Mouse (Mus musculus) liver, embryonic 14.5 days (tissue): Measurements from ENCODE around the gene Farsa. TPM values are rescaled to one million over a fixed set of nuclear protein-coding genes. Genes with fewer than 3 reads are reported as not detected.

Experiments used
- ATAC-seq: fragments of 200-750 bp; cut with Nextera tagmentation; 2 replicates; pipeline ENCODE4 v1.8.0; 2017; ENCODE audit warnings: moderate number of reproducible peaks, mild to moderate bottlenecking, moderate library complexity; ENCODE audit not compliant: insufficient read depth
- DNase-seq, 3 experiments: peaks; one replicate each; pipeline ENCODE4 v3.0.0-alpha.2; 2012 to 2013; ENCODE audit warnings: low read depth in 3 of 3, low spot score in 3 of 3
- H3K27ac ChIP-seq: fragments of 300-500 bp; sonication (generic); 2 replicates; pipeline ENCODE4 v1.5.1; 2014; ENCODE audit warnings: moderate library complexity, mild to moderate bottlenecking, control low read depth, inconsistent platforms
- H3K27me3 ChIP-seq: fragments of 300-500 bp; sonication (generic); 2 replicates; pipeline ENCODE4 v1.6.1; 2014; ENCODE audit warnings: mild to moderate bottlenecking, low read length, moderate library complexity; ENCODE audit not compliant: control insufficient read depth, insufficient read depth
- H3K36me3 ChIP-seq: fragments of 300-500 bp; sonication (generic); replicated peaks from 2 replicates; pipeline ENCODE4 v1.6.1; 2014; ENCODE audit warnings: low read depth; ENCODE audit not compliant: control insufficient read depth, insufficient read depth
- H3K4me1 ChIP-seq, 2 experiments: fragments of 200-500 bp in 1 of 2; fragments of 300-500 bp in 1 of 2; sonication (generic) in 1 of 2; replicated peaks; 2 replicates each; pipeline ENCODE4 v1.6.1; 2012 to 2014; ENCODE audit warnings: antibody characterized with exemption in 1 of 2, inconsistent platforms in 1 of 2, low read length in 1 of 2; ENCODE audit not compliant: control insufficient read depth in 2 of 2, insufficient read depth in 2 of 2
- H3K4me2 ChIP-seq: fragments of 300-500 bp; sonication (generic); 2 replicates; pipeline ENCODE4 v1.6.1; 2014; ENCODE audit warnings: low read depth, mild to moderate bottlenecking, control low read depth, moderate library complexity
- H3K4me3 ChIP-seq, 2 experiments: fragments of 200-500 bp in 1 of 2; fragments of 300-500 bp in 1 of 2; sonication (generic) in 1 of 2; 2 replicates each; pipeline ENCODE4 v1.5.1; 2012 to 2014; ENCODE audit warnings: low read depth in 2 of 2, low read length in 2 of 2, mild to moderate bottlenecking in 2 of 2, control low read depth in 1 of 2, inconsistent platforms in 1 of 2, moderate library complexity in 1 of 2; ENCODE audit not compliant: insufficient read depth in 1 of 2
- H3K9ac ChIP-seq: fragments of 300-500 bp; sonication (generic); replicated peaks from 2 replicates; pipeline ENCODE4 v1.6.1; 2014; ENCODE audit warnings: mild to moderate bottlenecking, control low read depth, moderate library complexity
- H3K9me3 ChIP-seq: fragments of 300-500 bp; sonication (generic); 2 replicates; pipeline ENCODE4 v1.6.1; 2016; ENCODE audit warnings: low read length, mixed read lengths; ENCODE audit not compliant: control insufficient read depth
- CTCF ChIP-seq: IDR thresholded peaks from 2 replicates; pipeline ENCODE4 v1.5.1; 2016; ENCODE audit warnings: antibody characterized with exemption, low read depth, control low read depth
- EP300 ChIP-seq: IDR thresholded peaks from 2 replicates; pipeline ENCODE4 v1.6.1; 2016; ENCODE audit warnings: antibody characterized with exemption, low read depth
- WGBS: fragments of 180-500 bp; shearing (Covaris S2); extraction: QIAGEN DNeasy Blood & Tissue Kit; methylation state at CpG from one replicate; pipeline ENCODE4 v1.1.7; 2014; ENCODE audit not compliant: insufficient replicate concordance; 5-methylcytosine and 5-hydroxymethylcytosine counted together
- polyA plus RNA-seq, 2 experiments: library from polyadenylated mRNA; depleted of rRNA in 1 of 2; stranded (reverse) in 1 of 2; unstranded in 1 of 2; fragments of >200 nt; fragmentation: Nextera tagmentation in 1 of 2; extraction: Ambion mirVana in 1 of 2; gene quantifications; 2 replicates each; pipeline versions ENCODE4 v1.2.1 to v1.2.3; 2012 to 2014

Gene Farsa
- polyA plus RNA-seq, 2 experiments, result 45.8 to 54.8 TPM

- WGBS, result 3% methylated on average over 5 of the region's 5 CpGs
- H3K4me1 ChIP-seq, result peaks cover 6 to 10% of the 10 kb centered on the region in 2 experiments
- H3K9me3 ChIP-seq, result no peaks in the 10 kb centered on the region
- H3K36me3 ChIP-seq, result no peaks in the 10 kb centered on the region
- H3K4me2 ChIP-seq, result no peak overlapping the region
- H3K27me3 ChIP-seq, result peaks cover 14% of the 10 kb centered on the region
- no peak overlapping the region for H3K27ac ChIP-seq
- no peak overlapping the region for H3K4me3 ChIP-seq
- TF ChIP-seq EP300 (no peak), CTCF (peak; percentile 89)
- H3K9ac ChIP-seq, result no peak overlapping the region
- ATAC-seq, result peak; percentile 36; the same call in 1 of the 2 replicates
- DNase-seq, result peak in 2 of 3 experiments; percentile 60 to 70
Observed at GRCm38 (mm10) chr8:84813059-84813458, 43.7 kb upstream of the Farsa start.

DNA sequence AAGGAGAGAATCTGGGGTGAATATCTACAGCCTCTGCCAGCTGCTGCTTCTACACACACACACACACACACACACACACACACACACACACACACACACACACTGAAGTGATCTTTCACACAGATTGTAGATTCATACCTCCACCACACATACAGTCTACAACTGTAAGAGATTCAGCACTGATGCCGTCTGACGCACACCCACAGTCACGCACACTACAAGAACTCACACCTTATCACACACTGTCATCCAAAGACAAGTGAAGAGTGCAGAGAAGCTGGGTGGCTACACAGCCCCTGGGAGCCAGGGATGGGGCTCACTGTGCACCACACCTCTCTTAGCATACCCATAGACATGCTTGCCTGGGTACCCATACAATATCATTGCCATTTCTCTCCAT lies 43.0 kb upstream of the Farsa start:
- H3K4me1 ChIP-seq, result peaks cover 6 to 10% of the 10 kb centered on the region in 2 experiments
- no peak overlapping the region for H3K4me3 ChIP-seq
- no peak overlapping the region for H3K4me2 ChIP-seq
- no peak for TF ChIP-seq CTCF
- no peak for TF ChIP-seq EP300
- peaks cover 14% of the 10 kb centered on the region for H3K27me3 ChIP-seq
- DNase-seq (no peak), ATAC-seq (no peak)
- WGBS, result 31% methylated on average over 3 of the region's 3 CpGs
- no peaks in the 10 kb centered on the region for H3K9me3 ChIP-seq
- no peak overlapping the region for H3K9ac ChIP-seq
- no peaks in the 10 kb centered on the region for H3K36me3 ChIP-seq
- no peak overlapping the region for H3K27ac ChIP-seq

GRCm38 (mm10) chr8:84814240-84814554 lies 42.6 kb upstream of the Farsa start:
- Histone ChIP-seq H3K4me1 (peaks cover 6 to 10% of the 10 kb centered on the region in 2 experiments), H3K27ac (no peak overlapping the region), H3K27me3 (peaks cover 14% of the 10 kb centered on the region), H3K9me3 (no peaks in the 10 kb centered on the region), H3K36me3 (no peaks in the 10 kb centered on the region), H3K4me2 (no peak overlapping the region), H3K4me3 (no peak overlapping the region), H3K9ac (no peak overlapping the region)
- WGBS, result 88% methylated on average over 11 of the region's 11 CpGs
- DNase-seq (no peak), ATAC-seq (no peak)
- TF ChIP-seq CTCF, result no peak
- TF ChIP-seq EP300, result no peak

DNA sequence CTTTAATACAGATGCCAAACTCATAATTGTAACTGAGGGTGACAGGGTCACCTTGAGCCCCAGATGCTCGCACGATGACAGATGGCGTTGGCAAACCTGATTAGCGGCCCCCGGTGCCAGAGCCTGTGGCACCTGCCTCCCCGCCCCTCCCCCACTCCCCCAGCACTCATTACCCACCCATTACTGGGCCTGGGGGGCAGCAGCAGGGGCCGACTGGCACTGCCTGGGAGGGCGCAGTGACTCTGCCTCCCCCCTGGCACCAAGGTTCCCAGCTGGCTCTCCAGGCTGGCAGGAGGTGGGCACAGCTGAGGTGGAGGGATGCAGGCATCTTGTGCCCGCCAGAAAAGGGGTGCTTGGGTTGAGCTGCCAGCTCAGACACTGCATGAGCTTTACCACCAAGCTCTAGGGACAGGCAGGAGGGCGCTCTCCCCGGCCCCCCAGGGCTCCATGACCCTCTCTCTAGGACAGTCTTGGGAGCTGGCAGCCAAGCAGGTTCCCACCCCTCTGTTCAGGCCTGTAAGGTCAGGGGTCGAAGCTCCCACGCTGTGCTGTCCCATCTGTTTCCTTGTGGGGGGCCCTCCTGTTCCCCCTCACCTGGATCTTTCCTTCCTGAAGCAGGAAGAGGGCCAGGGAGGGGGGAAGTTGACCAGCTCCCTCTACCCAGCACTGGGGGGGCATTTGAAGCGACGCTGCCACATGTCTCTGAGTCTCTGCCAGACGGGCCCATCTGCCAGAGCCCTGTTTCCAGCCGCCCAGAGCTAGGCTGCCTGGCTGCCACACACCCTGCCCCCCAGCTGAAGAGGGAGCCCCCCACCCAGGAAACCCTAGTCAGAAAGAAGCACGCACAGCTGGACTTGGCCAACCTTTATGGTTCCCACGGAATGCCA lies 42.0 kb upstream of the Farsa start:
- ATAC-seq (no peak), DNase-seq (no peak)
- no peak for TF ChIP-seq EP300
- no peak for TF ChIP-seq CTCF
- Histone ChIP-seq H3K4me1 (peaks cover 5 to 10% of the 10 kb centered on the region in 2 experiments), H3K9me3 (no peaks in the 10 kb centered on the region), H3K27ac (no peak overlapping the region), H3K36me3 (no peaks in the 10 kb centered on the region), H3K4me2 (no peak overlapping the region), H3K9ac (no peak overlapping the region), H3K4me3 (no peak overlapping the region), H3K27me3 (peaks cover 14% of the 10 kb centered on the region)
- 42% methylated on average over 19 of the region's 19 CpGs for WGBS

- Histone ChIP-seq H3K9me3 (no peaks in the 10 kb centered on the region), H3K4me1 (peaks cover 2 to 9% of the 10 kb centered on the region in 2 experiments; a peak in 3 of 4 replicates), H3K4me2 (no peak overlapping the region), H3K36me3 (no peaks in the 10 kb centered on the region), H3K27me3 (peaks cover 14% of the 10 kb centered on the region), H3K4me3 (no peak overlapping the region), H3K27ac (no peak overlapping the region), H3K9ac (no peak overlapping the region)
- ATAC-seq (peak; percentile 67), DNase-seq (peak; percentile 75 to 78 (median 77))
- peak; percentile 99 for TF ChIP-seq CTCF
- no peak for TF ChIP-seq EP300
- 5% methylated on average over 9 of the region's 9 CpGs for WGBS
Observed at GRCm38 (mm10) chr8:84815547-84815946, 41.2 kb upstream of the Farsa start.
